Mouse (Mus musculus): ENCODE measurements around the gene Csnk2a1. TPM values are rescaled to one million over a fixed set of nuclear protein-coding genes. Genes with fewer than 3 reads are reported as not detected.

Gene Csnk2a1
- polyA plus RNA-seq, 1 experiment, result 47.5 TPM

DNA sequence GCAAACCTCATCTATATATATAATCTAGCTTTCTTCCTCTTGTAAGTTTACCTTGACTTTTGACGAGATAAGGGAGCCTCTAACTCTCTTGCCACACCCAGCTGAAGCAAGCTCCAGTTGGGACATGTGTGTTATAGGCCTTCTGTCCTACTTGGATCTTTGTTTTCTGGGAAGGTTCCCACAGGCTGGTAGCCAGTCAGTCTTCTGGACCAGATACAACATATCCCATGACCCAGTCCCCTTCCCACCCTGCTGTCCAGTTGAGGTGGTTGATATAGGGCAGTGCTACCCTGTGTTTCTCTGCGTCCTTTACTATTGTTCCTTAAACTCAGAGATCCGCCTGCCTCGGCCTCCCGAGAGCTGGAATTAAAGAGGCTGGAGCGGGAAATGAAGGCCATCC, 78.8 kb downstream of the Csnk2a1 start:
- TF ChIP-seq CEBPB (IDR thresholded peaks at IDR 0.05; ENCODE audit: insufficient read depth, poor library complexity, severe bottlenecking), result no peak
- TF ChIP-seq TCF12 (IDR thresholded peaks at IDR 0.05; ENCODE audit: insufficient read depth, poor library complexity, severe bottlenecking), result no peak
- no peak for TF ChIP-seq MYOD1 (IDR thresholded peaks at IDR 0.05; ENCODE audit: control insufficient read depth in 1 of 3, insufficient read length in 2 of 3, low read depth in 2 of 3)
- TF ChIP-seq E2F4 (IDR thresholded peaks at IDR 0.05; ENCODE audit: insufficient read depth), result no peak
- TF ChIP-seq USF1 (IDR thresholded peaks at IDR 0.05; ENCODE audit: low read depth), result no peak
- H3K79me2 ChIP-seq (ENCODE audit: control insufficient read depth, insufficient read depth), result peaks cover 10% of the 10 kb centered on the region
- no peak overlapping the region for H3ac ChIP-seq (ENCODE audit: control insufficient read depth, insufficient read length)
- H3K27me3 ChIP-seq (ENCODE audit: control insufficient read depth, insufficient read depth, insufficient read length), result no peaks in the 10 kb centered on the region
- no peak overlapping the region for H3K4me2 ChIP-seq (ENCODE audit: low read depth)
- peaks cover 32% of the 10 kb centered on the region for H3K36me3 ChIP-seq (ENCODE audit: control insufficient read depth, insufficient read depth)
- H3K4me3 ChIP-seq, result no peak overlapping the region

DNA sequence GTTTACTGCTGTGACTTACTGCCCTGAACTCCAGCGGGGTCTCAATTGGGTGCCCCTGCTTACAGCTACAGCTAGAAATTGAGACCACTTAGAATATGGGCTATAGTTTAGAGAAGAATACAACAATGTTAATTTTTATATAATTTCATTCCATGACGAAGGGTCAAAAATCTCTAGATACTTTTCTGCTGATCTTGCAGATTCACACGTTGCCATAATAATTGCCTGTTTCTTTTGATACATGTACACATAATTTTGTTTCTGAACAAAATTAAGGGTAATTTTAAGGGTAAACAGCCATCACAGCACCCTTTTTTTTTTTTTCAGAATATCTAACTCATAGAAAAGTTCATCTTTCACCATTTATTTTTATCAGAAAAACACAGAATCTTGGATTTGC, 80.5 kb downstream of the Csnk2a1 start:
- no peak overlapping the region for H3K4me3 ChIP-seq
- no peak overlapping the region for H3K4me2 ChIP-seq (ENCODE audit: low read depth)
- H3ac ChIP-seq (ENCODE audit: control insufficient read depth, insufficient read length), result no peak overlapping the region
- no peaks in the 10 kb centered on the region for H3K79me2 ChIP-seq (ENCODE audit: control insufficient read depth, insufficient read depth)
- TF ChIP-seq E2F4 (IDR thresholded peaks at IDR 0.05; ENCODE audit: insufficient read depth), result no peak
- TF ChIP-seq REST (IDR thresholded peaks at IDR 0.05; ENCODE audit: insufficient read depth, insufficient read length), result no peak
- no peak for TF ChIP-seq SRF (IDR thresholded peaks at IDR 0.05; ENCODE audit: control insufficient read depth, insufficient read length, low read depth)
- no peak for TF ChIP-seq CEBPB (IDR thresholded peaks at IDR 0.05; ENCODE audit: insufficient read depth, poor library complexity, severe bottlenecking)
- no peak for TF ChIP-seq TCF3 (IDR thresholded peaks at IDR 0.05; ENCODE audit: insufficient read length, low read depth)
- no peak for TF ChIP-seq POLR2A (IDR thresholded peaks at IDR 0.05; ENCODE audit: insufficient read length, low read depth)
- TF ChIP-seq MYOD1 (IDR thresholded peaks at IDR 0.05; ENCODE audit: control insufficient read depth in 1 of 3, insufficient read length in 2 of 3, low read depth in 2 of 3), result no peak
- TF ChIP-seq MAX (IDR thresholded peaks at IDR 0.05; ENCODE audit: low read depth), result no peak
- TF ChIP-seq POLR2AphosphoS2 (IDR thresholded peaks at IDR 0.05; ENCODE audit: insufficient read length, low read depth), result no peak
- no peak for TF ChIP-seq MYOG (IDR thresholded peaks at IDR 0.05; ENCODE audit: control insufficient read depth in 1 of 3, insufficient read depth in 1 of 3, insufficient read length in 2 of 3, low read depth in 2 of 3)
- TF ChIP-seq TCF12 (IDR thresholded peaks at IDR 0.05; ENCODE audit: insufficient read depth, poor library complexity, severe bottlenecking), result no peak
- TF ChIP-seq USF1 (IDR thresholded peaks at IDR 0.05; ENCODE audit: low read depth), result no peak
- peaks cover 38% of the 10 kb centered on the region for H3K36me3 ChIP-seq (ENCODE audit: control insufficient read depth, insufficient read depth)
- no peaks in the 10 kb centered on the region for H3K27me3 ChIP-seq (ENCODE audit: control insufficient read depth, insufficient read depth, insufficient read length)

DNA sequence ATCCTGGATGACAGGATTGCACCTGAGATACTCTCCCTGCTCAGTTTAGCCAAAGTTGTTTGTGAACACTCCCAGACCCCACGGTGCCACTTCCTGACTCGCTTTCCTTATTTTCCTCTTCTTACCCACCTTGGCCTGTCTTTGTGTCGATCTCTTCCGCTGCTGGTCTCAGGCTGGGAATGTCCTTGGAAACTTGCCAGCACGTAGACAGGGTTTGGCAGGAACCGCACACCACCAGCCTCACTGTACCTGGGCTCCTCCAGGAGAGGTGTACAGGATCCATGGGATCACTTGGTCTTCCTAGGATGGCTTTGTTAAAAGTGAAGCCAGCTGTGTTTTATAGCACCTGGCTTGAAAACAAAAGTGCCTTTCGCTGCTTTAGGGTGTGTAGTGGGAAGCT, 86.4 kb downstream of the Csnk2a1 start:
- Histone ChIP-seq H3K4me2 (ENCODE audit: low read depth) (no peak overlapping the region), H3K27me3 (ENCODE audit: control insufficient read depth, insufficient read depth, insufficient read length) (no peaks in the 10 kb centered on the region), H3K4me3 (no peak overlapping the region), H3K79me2 (ENCODE audit: control insufficient read depth, insufficient read depth) (no peaks in the 10 kb centered on the region), H3ac (ENCODE audit: control insufficient read depth, insufficient read length) (no peak overlapping the region), H3K36me3 (ENCODE audit: control insufficient read depth, insufficient read depth) (peaks cover 35% of the 10 kb centered on the region)
- TF ChIP-seq E2F4 (IDR thresholded peaks at IDR 0.05; ENCODE audit: insufficient read depth), result no peak
- TF ChIP-seq MYOD1 (IDR thresholded peaks at IDR 0.05; ENCODE audit: control insufficient read depth in 1 of 3, insufficient read length in 2 of 3, low read depth in 2 of 3), result no peak
- peak; percentile 27 for TF ChIP-seq POLR2AphosphoS2 (IDR thresholded peaks at IDR 0.05; ENCODE audit: insufficient read length, low read depth)
- TF ChIP-seq TCF12 (IDR thresholded peaks at IDR 0.05; ENCODE audit: insufficient read depth, poor library complexity, severe bottlenecking), result no peak
- no peak for TF ChIP-seq MAX (IDR thresholded peaks at IDR 0.05; ENCODE audit: low read depth)

DNA sequence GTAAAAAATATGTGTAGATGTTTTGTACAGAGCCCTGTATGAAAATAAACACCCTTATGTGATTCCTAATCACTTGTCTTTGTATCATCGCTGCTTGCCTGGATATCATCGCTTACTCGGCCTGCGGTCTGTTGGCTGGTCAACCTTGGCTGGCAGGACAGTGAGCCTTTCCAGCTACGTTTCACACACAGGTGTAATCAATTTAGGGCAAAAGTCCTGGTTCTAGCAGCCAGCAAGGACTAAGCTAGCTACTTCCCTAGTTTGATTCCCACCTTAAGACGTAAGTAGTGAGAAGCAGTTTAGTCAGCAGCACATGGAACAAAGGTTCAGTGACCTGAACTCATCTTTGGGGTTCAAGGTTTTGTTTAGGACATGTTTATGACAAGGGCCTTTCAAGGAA, 87.3 kb downstream of the Csnk2a1 start:
- no peak overlapping the region for H3K4me3 ChIP-seq
- no peak overlapping the region for H3K4me2 ChIP-seq (ENCODE audit: low read depth)
- H3ac ChIP-seq (ENCODE audit: control insufficient read depth, insufficient read length), result no peak overlapping the region
- no peak for TF ChIP-seq SRF (IDR thresholded peaks at IDR 0.05; ENCODE audit: control insufficient read depth, insufficient read length, low read depth)
- no peaks in the 10 kb centered on the region for H3K79me2 ChIP-seq (ENCODE audit: control insufficient read depth, insufficient read depth)
- no peaks in the 10 kb centered on the region for H3K27me3 ChIP-seq (ENCODE audit: control insufficient read depth, insufficient read depth, insufficient read length)
- H3K36me3 ChIP-seq (ENCODE audit: control insufficient read depth, insufficient read depth), result peaks cover 26% of the 10 kb centered on the region

DNA sequence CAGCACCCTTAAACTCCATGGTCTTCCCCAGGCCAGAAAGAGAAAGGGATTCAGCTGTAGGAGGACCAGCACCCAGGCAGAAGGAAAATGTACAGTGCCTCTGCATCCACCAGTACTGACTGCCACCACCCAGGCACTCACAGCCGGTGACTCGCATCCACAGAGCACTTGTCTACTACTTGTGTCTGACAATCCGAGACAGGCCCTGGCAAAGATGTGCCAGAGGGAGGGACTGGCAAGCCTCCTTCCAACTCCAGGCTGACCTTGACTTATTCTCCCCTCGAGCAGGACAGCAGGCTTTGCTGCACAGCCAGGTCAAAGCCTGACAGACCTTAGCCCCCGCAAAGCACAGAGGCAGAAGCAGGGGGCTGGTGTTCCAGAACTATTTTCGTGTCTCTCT, 90.4 kb downstream of the Csnk2a1 start:
- peaks cover 20% of the 10 kb centered on the region for H3K36me3 ChIP-seq (ENCODE audit: control insufficient read depth, insufficient read depth)
- H3K4me3 ChIP-seq, result no peak overlapping the region
- H3K79me2 ChIP-seq (ENCODE audit: control insufficient read depth, insufficient read depth), result no peaks in the 10 kb centered on the region
- no peak overlapping the region for H3ac ChIP-seq (ENCODE audit: control insufficient read depth, insufficient read length)
- H3K4me2 ChIP-seq (ENCODE audit: low read depth), result no peak overlapping the region
- TF ChIP-seq POLR2AphosphoS2 (IDR thresholded peaks at IDR 0.05; ENCODE audit: insufficient read length, low read depth) (no peak), TCF3 (IDR thresholded peaks at IDR 0.05; ENCODE audit: insufficient read length, low read depth) (no peak), SRF (IDR thresholded peaks at IDR 0.05; ENCODE audit: control insufficient read depth, insufficient read length, low read depth) (no peak), MYOD1 (IDR thresholded peaks at IDR 0.05; ENCODE audit: control insufficient read depth in 1 of 3, insufficient read length in 2 of 3, low read depth in 2 of 3) (no peak), TCF12 (IDR thresholded peaks at IDR 0.05; ENCODE audit: insufficient read depth, poor library complexity, severe bottlenecking) (no peak), MAX (IDR thresholded peaks at IDR 0.05; ENCODE audit: low read depth) (no peak), POLR2A (IDR thresholded peaks at IDR 0.05; ENCODE audit: insufficient read length, low read depth) (no peak), E2F4 (IDR thresholded peaks at IDR 0.05; ENCODE audit: insufficient read depth) (no peak), CEBPB (IDR thresholded peaks at IDR 0.05; ENCODE audit: insufficient read depth, poor library complexity, severe bottlenecking) (no peak), USF1 (IDR thresholded peaks at IDR 0.05; ENCODE audit: low read depth) (no peak), REST (IDR thresholded peaks at IDR 0.05; ENCODE audit: insufficient read depth, insufficient read length) (no peak), MYOG (IDR thresholded peaks at IDR 0.05; ENCODE audit: control insufficient read depth in 1 of 3, insufficient read depth in 1 of 3, insufficient read length in 2 of 3, low read depth in 2 of 3) (no peak)
- no peaks in the 10 kb centered on the region for H3K27me3 ChIP-seq (ENCODE audit: control insufficient read depth, insufficient read depth, insufficient read length)
